Mouse (Mus musculus) MEL-GATA-1-ER (cell line): ENCODE results near the gene Calml4.
"Not testable (repeated sequence)": the region's sequence is repeated elsewhere in the genome, so short reads cannot be mapped to it uniquely, and the experiment has no call there.

Experiments
- DNase-seq: peaks from one replicate; pipeline ENCODE4 v3.0.0-alpha.2; 2012; ENCODE audit warnings: low read depth; ENCODE audit errors: extremely low read depth

Calml4 gene

DNA sequence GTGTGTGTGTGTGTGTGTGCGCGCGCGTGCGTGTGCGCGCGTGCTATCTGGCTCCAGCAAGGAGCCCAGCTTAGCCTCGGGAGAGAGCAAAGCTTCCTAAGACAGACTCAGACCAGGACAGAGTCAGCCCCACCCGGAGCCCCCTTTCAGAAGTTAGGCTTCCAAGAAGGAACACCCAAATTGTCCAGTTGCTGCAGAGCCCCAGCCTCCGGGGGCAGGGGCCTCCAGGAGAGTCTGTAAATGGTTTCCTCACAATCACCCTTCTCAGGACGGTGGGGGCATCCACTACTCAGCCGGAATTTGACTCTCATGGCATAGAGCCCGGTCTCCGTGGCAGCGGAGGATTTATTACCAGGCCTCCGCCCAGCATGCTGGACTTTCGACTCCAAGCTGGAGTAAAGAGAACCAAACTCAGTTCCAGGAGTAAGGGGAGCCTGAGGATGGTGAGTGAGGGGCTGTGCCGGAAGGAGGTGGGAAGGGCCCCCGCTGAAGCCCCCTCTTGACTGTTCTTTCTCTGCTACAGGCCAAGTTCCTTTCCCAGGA, at the start of gene Calml4:
Gene Calml4, plus strand, starts transcription at position 362 of the 543 bp plus-strand sequence.
- DNase-seq = no peak

DNA sequence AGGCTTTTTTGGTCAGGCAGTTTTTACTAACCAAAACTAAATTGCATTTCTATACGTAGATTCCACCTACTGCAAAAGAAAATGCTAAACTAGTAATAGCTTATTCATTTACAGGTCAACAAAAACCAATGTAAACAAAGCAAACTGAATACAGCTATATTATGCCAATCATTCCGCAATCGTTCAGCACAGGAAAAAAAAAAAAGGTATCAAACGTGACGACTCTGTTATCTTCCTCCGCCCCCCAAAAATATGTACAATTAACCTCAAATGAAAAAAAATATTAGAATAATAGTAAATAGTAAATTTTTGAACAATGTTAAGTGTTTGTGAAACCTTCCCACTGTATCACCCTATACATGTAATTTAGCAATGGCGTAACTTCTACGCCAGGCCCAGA, 47.8 kb upstream of the Calml4 start:
- no peak for DNase-seq

GRCm38 (mm10) chr9:62810543-62811515, 47.1 kb upstream of the Calml4 start:
- DNase-seq = no peak

GRCm38 (mm10) chr9:62811516-62812121, 46.3 kb upstream of the Calml4 start, which contains the start of gene Fem1b:
Gene Fem1b, minus strand, starts transcription at chr9:62811934.
- DNase-seq = peak; percentile 92

DNA sequence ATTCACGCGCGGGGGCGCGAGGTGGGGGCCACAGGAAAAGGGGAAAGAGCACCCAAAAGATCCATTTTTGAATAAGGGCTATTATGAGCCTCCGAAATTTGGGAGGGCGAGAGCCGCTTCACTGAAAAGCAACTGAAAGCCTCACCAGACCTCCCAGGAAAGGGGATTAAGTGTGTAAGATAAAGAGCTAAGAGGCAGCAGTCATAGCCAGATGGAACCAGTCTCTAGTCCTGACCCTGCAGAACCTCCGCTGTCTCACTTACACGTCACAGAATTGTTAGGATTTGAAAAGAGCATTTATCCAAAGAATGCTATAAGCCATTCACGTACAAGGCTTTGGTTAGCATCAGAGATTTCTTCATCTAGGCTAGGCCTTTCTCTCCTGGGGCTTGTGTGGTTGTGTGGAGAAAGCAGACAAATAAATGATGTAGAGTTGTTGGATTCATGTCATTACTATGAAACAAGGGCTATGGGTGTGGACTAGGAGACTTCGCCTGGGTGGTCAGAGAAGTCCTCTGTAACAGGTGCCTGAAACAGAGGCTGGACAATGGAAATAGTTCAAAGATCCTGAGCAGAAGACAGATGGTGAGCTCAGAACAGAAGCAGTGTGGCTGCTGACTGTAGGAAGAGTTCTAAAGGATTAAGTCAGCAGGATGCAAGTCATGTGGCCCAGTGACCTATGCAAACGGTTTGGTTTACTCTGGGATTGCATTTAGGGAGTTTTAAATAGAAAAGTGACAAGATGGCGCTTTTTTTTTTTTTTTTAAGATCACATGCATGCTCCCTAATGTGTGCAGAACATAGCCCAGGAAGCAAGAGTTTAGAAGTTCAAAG, 45.4 kb upstream of the Calml4 start:
- DNase-seq = no peak

GRCm38 (mm10) chr9:62814751-62815150, 43.1 kb upstream of the Calml4 start:
- DNase-seq = no peak

DNA sequence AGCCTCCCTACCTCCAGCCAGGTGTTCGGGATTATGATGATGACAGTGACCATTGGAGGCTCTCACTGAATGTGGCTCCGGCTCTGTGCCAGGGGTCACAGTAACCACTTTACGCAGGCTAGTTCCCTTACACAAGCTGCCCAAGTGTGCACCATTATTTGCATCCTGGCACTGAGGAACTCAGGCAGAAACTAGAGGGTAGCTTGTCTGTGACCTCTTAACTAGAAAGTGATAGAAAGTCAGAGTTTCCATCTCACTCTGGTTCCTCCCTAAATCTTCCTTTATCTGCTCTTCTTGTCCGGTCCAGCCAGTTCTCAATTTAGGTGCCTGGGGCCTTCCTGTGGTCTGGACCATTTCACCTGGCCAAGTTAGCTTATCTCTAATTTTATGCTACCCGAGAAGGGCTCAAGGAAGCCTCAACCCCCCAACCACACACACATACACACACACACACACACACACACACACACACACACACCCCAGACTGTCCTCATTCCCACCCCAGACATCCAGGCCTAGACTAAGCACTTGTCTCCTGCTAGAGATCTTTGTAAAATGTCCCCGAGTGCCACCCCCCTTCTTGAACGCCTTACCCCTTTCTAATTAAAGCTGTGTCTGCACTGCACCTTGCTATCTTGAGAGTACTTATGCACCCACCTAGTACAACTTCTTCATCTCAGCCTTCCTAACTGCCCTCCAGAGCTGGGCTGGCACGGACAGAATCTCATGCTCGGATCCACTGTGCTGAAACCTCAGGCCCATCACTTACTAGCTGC, 41.4 kb upstream of the Calml4 start:
- DNase-seq = no peak

- no peak for DNase-seq
Observed at GRCm38 (mm10) chr9:62817099-62817571, 40.7 kb upstream of the Calml4 start.

- DNase-seq = no peak
Observed at GRCm38 (mm10) chr9:62817828-62818614, 39.9 kb upstream of the Calml4 start.

- no peak for DNase-seq
Observed at GRCm38 (mm10) chr9:62819494-62819893, 38.4 kb upstream of the Calml4 start.

- DNase-seq = not testable (repeated sequence)
Observed at GRCm38 (mm10) chr9:62819910-62820309, 38.0 kb upstream of the Calml4 start.

- no peak for DNase-seq
Observed at GRCm38 (mm10) chr9:62820829-62821228, 37.1 kb upstream of the Calml4 start.

- DNase-seq = no peak
Observed at GRCm38 (mm10) chr9:62821811-62822210, 36.1 kb upstream of the Calml4 start.

GRCm38 (mm10) chr9:62825791-62826393, 32.0 kb upstream of the Calml4 start:
- peak; percentile 73 for DNase-seq

GRCm38 (mm10) chr9:62826456-62826855, 31.4 kb upstream of the Calml4 start:
- DNase-seq = no peak

- DNase-seq = peak; percentile 79
Observed at GRCm38 (mm10) chr9:62827939-62828652, 29.8 kb upstream of the Calml4 start.

- peak; percentile 90 for DNase-seq
Observed at GRCm38 (mm10) chr9:62828662-62829086, 29.2 kb upstream of the Calml4 start.

DNA sequence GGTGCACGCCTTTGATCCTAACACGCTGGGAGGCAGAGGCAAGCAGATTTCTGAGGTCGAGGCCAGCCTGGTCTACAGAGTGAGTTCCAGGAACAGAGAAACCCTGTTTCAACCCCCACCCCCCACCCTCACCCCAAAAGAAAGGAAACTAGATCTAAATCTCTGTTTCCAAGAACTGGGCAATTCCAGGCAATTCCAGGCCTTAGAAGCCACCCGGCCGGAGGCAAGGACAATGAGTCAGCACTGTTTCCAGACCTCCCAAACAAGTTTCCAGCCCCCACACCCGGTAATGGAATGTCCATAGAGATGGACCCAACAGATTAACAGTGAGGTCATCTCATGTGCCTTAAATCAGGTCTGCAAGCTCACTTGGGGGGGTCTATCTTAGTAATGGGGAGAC, 28.0 kb upstream of the Calml4 start:
- DNase-seq = no peak
